Mouse (Mus musculus) ES-E14 (cell line): Measurements from ENCODE around the gene Lrrc75a. TPM values are rescaled to one million over a fixed set of nuclear protein-coding genes. Genes with fewer than 3 reads are reported as not detected.

Source experiments
- DNase-seq: peaks from one replicate; pipeline ENCODE4 v3.0.0-alpha.2; 2013; ENCODE audit warnings: low read depth, low spot score
- H3K27ac ChIP-seq: 2 replicates; pipeline ENCODE4 v1.5.1; 2012; ENCODE audit warnings: low read depth, mild to moderate bottlenecking, low read length, moderate library complexity, mixed read lengths; ENCODE audit not compliant: poor library complexity, insufficient read depth, severe bottlenecking
- H3K36me3 ChIP-seq: 2 replicates; pipeline ENCODE4 v1.6.1; 2012; ENCODE audit warnings: mild to moderate bottlenecking, low read length, moderate library complexity, mixed read lengths; ENCODE audit not compliant: control insufficient read depth, poor library complexity, insufficient read depth, severe bottlenecking
- H3K4me1 ChIP-seq, 2 experiments: fragments of 150-350 bp in 1 of 2; sonication (generic) in 1 of 2; 2 replicates each; pipeline ENCODE4 v1.6.1; 2012; ENCODE audit warnings: low read length in 2 of 2, mild to moderate bottlenecking in 1 of 2, mixed read lengths in 1 of 2; ENCODE audit not compliant: control insufficient read depth in 2 of 2, insufficient read depth in 2 of 2, poor library complexity in 1 of 2
- H3K4me3 ChIP-seq, 2 experiments: fragments of 150-350 bp in 1 of 2; sonication (generic) in 1 of 2; 2 replicates each; pipeline ENCODE4 v1.5.1; 2012; ENCODE audit warnings: low read length in 2 of 2, low read depth in 1 of 2, mild to moderate bottlenecking in 1 of 2, mixed read lengths in 1 of 2; ENCODE audit not compliant: insufficient read depth in 1 of 2, poor library complexity in 1 of 2, severe bottlenecking in 1 of 2
- H3K9ac ChIP-seq: 2 replicates; pipeline ENCODE4 v1.6.1; 2012; ENCODE audit warnings: low read depth, mild to moderate bottlenecking, low read length, mixed read lengths; ENCODE audit not compliant: poor library complexity, insufficient read depth, severe bottlenecking
- H3K9me3 ChIP-seq: fragments of 150-350 bp; sonication (generic); 2 replicates; pipeline ENCODE4 v1.6.1; 2012; ENCODE audit warnings: low read depth, mild to moderate bottlenecking, low read length; ENCODE audit not compliant: control insufficient read depth, insufficient read depth
- CHD2 ChIP-seq: IDR thresholded peaks from 2 replicates; pipeline ENCODE4 v1.6.1; 2014; ENCODE audit warnings: mild to moderate bottlenecking, low read depth, low read length, inconsistent platforms
- HCFC1 ChIP-seq: IDR thresholded peaks from 2 replicates; pipeline ENCODE4 v1.6.1; 2012; ENCODE audit warnings: low read length, inconsistent platforms, borderline replicate concordance; ENCODE audit not compliant: insufficient read depth
- MAFK ChIP-seq: IDR thresholded peaks from 2 replicates; pipeline ENCODE4 v1.6.1; 2014; ENCODE audit warnings: mild to moderate bottlenecking, low read depth, low read length, inconsistent platforms; ENCODE audit not compliant: insufficient read depth
- ZC3H11A ChIP-seq: IDR thresholded peaks from 2 replicates; pipeline ENCODE4 v1.6.1; 2012; ENCODE audit warnings: low read depth, mild to moderate bottlenecking, inconsistent platforms, low read length, borderline replicate concordance
- ZNF384 ChIP-seq: IDR thresholded peaks from 2 replicates; pipeline ENCODE4 v1.6.1; 2012; ENCODE audit warnings: low read depth, low read length, inconsistent platforms
- in situ Hi-C, 2 experiments: fragments of 600-800 bp; cut with MboI; formaldehyde crosslinking; loops; one replicate each; pipeline ENCODE4 v1.15.1; 2025; ENCODE audit warnings: low sequenced_read_pairs in 2 of 2, inconsistent platforms in 1 of 2; ENCODE audit not compliant: unreplicated experiment in 2 of 2
- total RNA-seq: library from RNA; depleted of rRNA; stranded (reverse); fragments of 300-350 nt; gene quantifications from 2 replicates; pipeline ENCODE4 v1.2.3, GENCODE M21; 2012

Gene Lrrc75a
- total RNA-seq, 1 experiment, result 9.9 TPM

GRCm38 (mm10) chr11:62584671-62585206 is 63.6 kb downstream of the Lrrc75a start:
- in situ Hi-C loops, result no loop called here

GRCm38 (mm10) chr11:62583031-62583430 is 65.3 kb downstream of the Lrrc75a start:
- in situ Hi-C loops, result no loop called here
- no peak for TF ChIP-seq MAFK
- TF ChIP-seq ZC3H11A, result no peak
- no peak for TF ChIP-seq ZNF384
- TF ChIP-seq HCFC1, result no peak
- no peak for TF ChIP-seq CHD2
- no peak overlapping the region for H3K27ac ChIP-seq

More at GRCm38 (mm10) chr11:62584671-62585206, 63.6 kb downstream of the Lrrc75a start:
- no peak overlapping the region for H3K9ac ChIP-seq
- no peak overlapping the region for H3K27ac ChIP-seq
- TF ChIP-seq ZNF384 (no peak), HCFC1 (no peak), CHD2 (no peak), ZC3H11A (no peak), MAFK (no peak)
- H3K36me3 ChIP-seq, result no peaks in the 10 kb centered on the region
- H3K4me3 ChIP-seq, result no peak overlapping the region
- no peak for DNase-seq
- peaks cover 0 to 2% of the 10 kb centered on the region in 2 experiments; a peak in 1 of 4 replicates for H3K4me1 ChIP-seq
- H3K9me3 ChIP-seq, result no peaks in the 10 kb centered on the region

GRCm38 (mm10) chr11:62576530-62577152 is 71.7 kb downstream of the Lrrc75a start:
- no peak for DNase-seq
- in situ Hi-C loops, result no loop called here
- Histone ChIP-seq H3K4me1 (peaks cover 0 to 11% of the 10 kb centered on the region in 2 experiments; a peak in 2 of 4 replicates), H3K9ac (0 out of 2 replicates have a peak overlapping the region, but pooled peaks have one; percentile 7), H3K9me3 (no peaks in the 10 kb centered on the region), H3K4me3 (no peak overlapping the region), H3K36me3 (no peaks in the 10 kb centered on the region), H3K27ac (no peak overlapping the region)
- TF ChIP-seq ZNF384 (no peak), ZC3H11A (no peak), CHD2 (no peak), HCFC1 (no peak), MAFK (no peak)

More at GRCm38 (mm10) chr11:62583031-62583430, 65.3 kb downstream of the Lrrc75a start:
- H3K9ac ChIP-seq, result 0 out of 2 replicates have a peak overlapping the region, but pooled peaks have one; percentile 13
- H3K36me3 ChIP-seq, result no peaks in the 10 kb centered on the region
- H3K4me1 ChIP-seq, result peaks cover 0 to 2% of the 10 kb centered on the region in 2 experiments; a peak in 1 of 4 replicates
- H3K9me3 ChIP-seq, result no peaks in the 10 kb centered on the region
- no peak overlapping the region for H3K4me3 ChIP-seq
- no peak for DNase-seq

GRCm38 (mm10) chr11:62575659-62576438 is 72.5 kb downstream of the Lrrc75a start:
- Histone ChIP-seq H3K9ac (peak overlapping the region; percentile 18), H3K27ac (no peak overlapping the region), H3K4me1 (peaks cover 0 to 11% of the 10 kb centered on the region in 2 experiments; a peak in 2 of 4 replicates), H3K36me3 (no peaks in the 10 kb centered on the region), H3K4me3 (peak overlapping the region; percentile 48 to 68), H3K9me3 (no peaks in the 10 kb centered on the region)
- TF ChIP-seq ZC3H11A, result no peak
- no peak for TF ChIP-seq MAFK
- TF ChIP-seq HCFC1, result no peak
- no peak for TF ChIP-seq CHD2
- no peak for TF ChIP-seq ZNF384
- no peak for DNase-seq
- in situ Hi-C loops, result no loop called here
